Mouse (Mus musculus) thymus, postnatal 4 days (tissue): ENCODE results near the gene Togaram2.
"Not testable (repeated sequence)": the region's sequence is repeated elsewhere in the genome, so short reads cannot be mapped to it uniquely, and the experiment has no call there.

Source experiments
- DNase-seq: peaks from one replicate; pipeline ENCODE4 v3.0.0; 2021

Gene Togaram2

DNA sequence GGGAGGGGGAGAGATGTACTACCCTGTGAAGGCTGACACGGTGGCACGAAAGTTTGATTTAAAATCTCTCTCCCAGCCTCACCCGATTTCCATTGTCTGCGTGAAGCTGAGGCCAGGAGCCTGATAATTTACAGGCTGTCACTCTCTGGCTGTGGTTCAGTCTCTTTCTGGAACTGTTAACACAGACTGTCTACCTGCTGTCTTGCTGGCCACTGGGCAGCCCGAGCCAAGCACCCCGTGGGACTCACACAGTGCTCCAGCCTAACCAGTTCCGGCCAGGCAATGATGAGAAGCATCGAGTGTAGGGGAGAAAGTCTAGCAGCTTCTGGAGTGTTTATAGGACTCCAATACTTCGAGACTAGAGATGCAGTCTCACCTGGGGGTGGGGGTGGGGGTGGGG is 73.1 kb downstream of the Togaram2 start:
- DNase-seq, result no peak

- DNase-seq, result no peak
Measured at GRCm38 (mm10) chr17:71747561-71747960, 74.5 kb downstream of the Togaram2 start.

GRCm38 (mm10) chr17:71749616-71750168 is 76.6 kb downstream of the Togaram2 start:
- DNase-seq, result no peak

DNA sequence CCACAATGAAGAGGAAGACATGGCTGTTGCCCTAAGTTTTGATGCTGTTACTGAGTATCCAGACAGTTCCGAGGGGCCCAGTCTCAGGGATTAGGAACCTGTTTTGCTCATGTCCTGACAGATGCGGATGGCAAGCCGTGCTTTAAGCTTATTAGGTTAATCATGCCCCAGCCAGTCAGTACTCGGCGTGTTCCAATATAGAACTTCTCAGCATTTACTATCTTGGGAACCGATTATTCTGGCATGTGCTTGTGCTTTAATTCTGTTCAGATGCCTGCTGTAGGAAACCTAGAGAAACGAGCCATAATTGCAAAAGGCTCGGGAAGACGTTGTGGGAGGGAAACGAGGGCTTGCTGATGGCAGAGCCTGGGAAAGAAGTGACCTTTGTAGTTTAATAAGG is 79.8 kb downstream of the Togaram2 start, which contains the start of gene Pcare:
Gene Pcare, minus strand, starts transcription at position 64 of the 400 bp plus-strand sequence.
- no peak for DNase-seq

GRCm38 (mm10) chr17:71760536-71760935 is 87.5 kb downstream of the Togaram2 start:
- no peak for DNase-seq

GRCm38 (mm10) chr17:71768173-71768572 is 95.1 kb downstream of the Togaram2 start, which contains the start of gene Clip4:
Gene Clip4, plus strand, starts transcription at chr17:71768473.
- DNase-seq, result not testable (repeated sequence)

DNA sequence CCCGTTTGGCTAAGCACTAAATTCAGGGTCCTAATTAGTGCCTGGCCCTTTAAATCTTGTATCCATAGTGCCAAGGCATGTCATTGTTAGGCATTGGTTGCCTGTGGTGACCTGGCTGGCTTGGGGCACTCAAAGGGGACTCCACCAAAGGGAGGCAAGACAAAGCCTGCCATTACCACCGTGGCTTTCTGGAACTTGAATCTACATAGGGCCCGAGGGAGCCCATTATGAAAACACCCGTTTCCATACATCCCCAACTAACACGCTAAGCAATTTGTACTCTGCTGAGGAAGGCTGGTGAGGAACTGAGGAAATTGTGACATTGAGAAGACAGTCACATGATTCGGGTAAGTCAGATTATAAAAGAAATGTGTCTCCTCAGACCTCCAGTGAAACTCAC is 96.5 kb downstream of the Togaram2 start:
- DNase-seq, result no peak

DNA sequence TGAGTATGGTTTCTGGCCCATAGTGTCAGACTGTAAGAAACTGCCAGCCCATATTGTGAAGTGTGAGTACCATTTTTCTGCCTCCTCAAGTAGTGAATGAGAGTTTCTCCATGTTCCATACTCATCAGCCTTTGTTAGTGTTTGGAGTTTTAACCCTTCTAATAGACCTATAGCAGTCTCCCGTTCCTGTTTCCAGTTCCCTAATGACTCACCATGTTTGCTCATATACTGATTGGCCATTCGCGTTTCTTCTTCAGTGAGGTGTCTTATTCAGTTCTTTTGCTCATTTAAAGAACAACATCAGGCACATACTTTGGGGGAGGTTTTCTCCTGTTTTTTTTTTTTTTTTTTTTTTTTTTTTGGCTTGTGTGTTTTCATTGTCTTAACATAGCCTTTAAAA is 97.6 kb downstream of the Togaram2 start:
- DNase-seq, result no peak

GRCm38 (mm10) chr17:71774173-71774572 is 101.1 kb downstream of the Togaram2 start:
- no peak for DNase-seq

DNA sequence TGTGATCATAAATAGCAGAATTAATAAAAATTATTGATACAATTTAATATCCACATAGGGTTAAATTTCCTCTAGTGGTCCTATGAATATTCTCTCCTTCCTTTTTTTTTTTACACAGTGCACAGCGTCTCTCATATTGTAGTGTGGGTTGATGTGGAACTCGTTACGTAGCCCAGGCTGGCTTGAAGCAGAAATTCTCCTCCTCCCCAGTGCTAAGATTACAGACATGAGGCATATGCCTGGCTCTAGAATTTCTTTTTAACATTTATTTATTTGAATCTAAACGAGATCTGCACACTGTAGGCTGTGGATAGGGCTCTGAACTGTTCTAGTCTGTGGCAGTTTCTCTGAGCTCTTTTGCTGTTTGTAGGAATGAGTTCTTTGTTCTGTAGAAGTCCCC is 102.2 kb downstream of the Togaram2 start:
- no peak for DNase-seq

- DNase-seq, result no peak
Measured at GRCm38 (mm10) chr17:71778696-71779095, 105.6 kb downstream of the Togaram2 start.
